Mouse (Mus musculus) testis, adult 10 weeks (tissue): ENCODE results near the gene Scap. TPM values are rescaled to one million over a fixed set of nuclear protein-coding genes. Genes with fewer than 3 reads are reported as not detected.

ENCODE experiments used
- polyA plus RNA-seq: library from polyadenylated mRNA; stranded (reverse); fragments of 350-450 nt; fragmentation: Illumina TruSeq; extraction: RNeasy Lipid Tissue Mini Kit (QIAGEN cat#74804); gene quantifications from one replicate; pipeline ENCODE4 v1.2.3, GENCODE M21; 2014; ENCODE audit warnings: low read depth, low replicate concordance

The Scap gene
- polyA plus RNA-seq, result 2.5 TPM

GRCm38 (mm10) chr9:110333135-110333895 is at the start of gene Scap:
Scap (plus strand) TSS chr9:110333288.

GRCm38 (mm10) chr9:110304969-110305651 is 28.0 kb upstream of the Scap start, which contains the start of gene Elp6:
Elp6 (plus strand) TSS chr9:110305173.

GRCm38 (mm10) chr9:110408099-110408773 is 75.1 kb downstream of the Scap start, which contains the start of gene Ptpn23:
Ptpn23 (minus strand) TSS chr9:110408213.

GRCm38 (mm10) chr9:110419511-110420112 is 86.5 kb downstream of the Scap start, which contains the start of gene Ngp:
Ngp (plus strand) TSS chr9:110419747.

Other genes starting within 250 kb of the Scap start
- gene Smarcc1, start 215.6 kb upstream of the Scap start, polyA plus RNA-seq, result 59.3 TPM
- gene Dhx30, start 215.5 kb upstream of the Scap start, polyA plus RNA-seq, result 107 TPM
- 1.4 TPM for gene Cspg5, start 89.5 kb upstream of the Scap start, polyA plus RNA-seq
- gene Elp6, start 28.1 kb upstream of the Scap start, polyA plus RNA-seq, result 0.80 TPM
- 1.1 TPM for gene Ptpn23, start 74.9 kb downstream of the Scap start, polyA plus RNA-seq
- not detected for gene Ngp, start 86.5 kb downstream of the Scap start, polyA plus RNA-seq
- 3.3 TPM for gene Klhl18, start 143.4 kb downstream of the Scap start, polyA plus RNA-seq
- gene Kif9, start 143.7 kb downstream of the Scap start, polyA plus RNA-seq, result 181 TPM
- 72.6 TPM for gene Setd2, start 199.3 kb downstream of the Scap start, polyA plus RNA-seq